In the genomic region with DNA sequence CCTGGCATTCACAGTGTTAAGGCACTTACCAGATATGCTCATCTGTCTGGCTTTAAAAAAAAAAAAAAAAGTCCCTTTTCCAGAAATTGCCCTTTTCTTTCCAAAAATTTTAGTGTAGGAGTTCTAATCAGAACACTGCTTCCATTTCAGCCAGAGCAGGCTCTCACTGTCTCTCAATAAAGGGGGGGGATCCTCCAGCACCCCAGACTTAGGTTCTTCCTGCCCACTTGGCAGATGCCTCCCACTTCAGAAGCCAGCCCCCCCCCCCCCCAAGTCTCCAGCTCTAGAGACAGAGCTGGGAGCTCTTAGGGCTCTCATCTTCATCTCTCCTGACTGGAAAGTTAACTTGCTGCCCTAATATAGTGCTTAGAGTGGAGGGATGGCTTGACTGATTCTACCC, we compare ENCODE assay signal across 20 mouse cellular contexts. TPM values are rescaled to one million over a fixed set of nuclear protein-coding genes. Genes with fewer than 3 reads are reported as not detected.
DNase-seq lines count a peak whose midpoint lies in the region; ATAC-seq and TF ChIP-seq lines count a peak whose summit lies in the region.
"Had no signal": no experiment of that assay in that cellular context is flagged by ENCODE, and none has a peak within 500 bp of the region (broad histone marks: within the 10 kb centered on the region; RNA-seq: fewer than 3 reads in every experiment).

No protein-coding gene starts in this region.

- H3K27me3 ChIP-seq in hindbrain, embryonic 16.5 days (replicated peaks; ENCODE audit: control insufficient read depth, insufficient read depth, low read length), result no peaks in the 10 kb centered on the region
- H3K27me3 ChIP-seq in kidney, adult 2 months (replicated peaks; ENCODE audit: control insufficient read depth, insufficient read depth, low read length), result no peaks in the 10 kb centered on the region

- intact Hi-C loops in left cerebral cortex, adult 2 months (cut with DNase I), result no loop called here

- no peaks in the 10 kb centered on the region for H3K9me3 ChIP-seq in hindbrain, embryonic 16.5 days (ENCODE audit: control insufficient read depth, low read length)
- H3K9me3 ChIP-seq: heart, embryonic 10.5 days; liver, embryonic 12.5 days had no signal

- no peak for TF ChIP-seq CTCF in left cerebral cortex, adult 2 months (IDR thresholded peaks at IDR 0.05)
- TF ChIP-seq CTCF in kidney, adult 2 months (conservative IDR thresholded peaks at IDR 0.05; ENCODE audit: insufficient read depth, insufficient read length, low read depth, low read length), result no peak

- H3K27ac ChIP-seq in left cerebral cortex, adult 2 months, result peak overlapping the region; percentile 58
- no peak overlapping the region for H3K27ac ChIP-seq in hindbrain, embryonic 16.5 days (ENCODE audit: low read depth, low read length)
- H3K27ac ChIP-seq in kidney, adult 2 months (ENCODE audit: insufficient read depth, low read depth, low read length), result no peak overlapping the region
- H3K27ac ChIP-seq: heart, embryonic 10.5 days; kidney, postnatal 0 days; liver, embryonic 12.5 days had no signal

- ATAC-seq in frontal cortex, adult (ENCODE audit: low TSS enrichment), result peak; percentile 69
- no peak for ATAC-seq in hindbrain, embryonic 16.5 days
- ATAC-seq: inflammation-experienced regulatory T-cells, adult 6 months; liver, embryonic 12.5 days had no signal

- H3K4me2 ChIP-seq in hindbrain, embryonic 16.5 days (ENCODE audit: low read length), result peak overlapping the region; percentile 37
- H3K4me2 ChIP-seq: liver, embryonic 12.5 days had no signal

- DNase-seq in frontal cortex, postnatal 14 days (ENCODE audit: low spot score in 2 of 2), result no peak
- no peak for DNase-seq in left cerebral cortex, adult 2 months (ENCODE audit: extremely low spot score in 1 of 2, low spot score in 2 of 2)
- DNase-seq in left cerebral cortex, adult 18-20 months (ENCODE audit: low spot score in 2 of 2), result no peak
- DNase-seq in NIH3T3 (ENCODE audit: low read depth), result peak; percentile 39
- no peak for DNase-seq in kidney, adult 2 months
- no peak for DNase-seq in cerebellum, adult 11-12 months
- DNase-seq: gastrocnemius, postnatal 14 days; lung, postnatal 10 days; thymus, postnatal 4 days had no signal

- no peak overlapping the region for H3K4me3 ChIP-seq in left cerebral cortex, adult 2 months
- no peak overlapping the region for H3K4me3 ChIP-seq in hindbrain, embryonic 16.5 days (ENCODE audit: low read length)
- H3K4me3 ChIP-seq in kidney, adult 2 months (ENCODE audit: insufficient read depth, low read depth, low read length), result no peak overlapping the region
- H3K4me3 ChIP-seq: heart, embryonic 10.5 days; liver, embryonic 12.5 days had no signal

- no peaks in the 10 kb centered on the region for H3K36me3 ChIP-seq in hindbrain, embryonic 16.5 days (ENCODE audit: control insufficient read depth, insufficient read depth, low read length)
- no peaks in the 10 kb centered on the region for H3K36me3 ChIP-seq in kidney, adult 2 months (ENCODE audit: control insufficient read depth, insufficient read depth, low read length)
- H3K36me3 ChIP-seq: heart, embryonic 10.5 days; liver, embryonic 12.5 days had no signal

- no peak for TF ChIP-seq POLR2A in kidney, adult 2 months (IDR thresholded peaks at IDR 0.05; ENCODE audit: low read depth, low read length)

- H3K9ac ChIP-seq in hindbrain, embryonic 16.5 days (ENCODE audit: low read depth, low read length), result no peak overlapping the region
- H3K9ac ChIP-seq: liver, embryonic 12.5 days had no signal

- 0 out of 2 replicates have a peak, but pooled peaks cover 2% of the 10 kb centered on the region for H3K4me1 ChIP-seq in hindbrain, embryonic 16.5 days (ENCODE audit: control insufficient read depth, insufficient read depth, low read depth, low read length)
- no peaks in the 10 kb centered on the region for H3K4me1 ChIP-seq in kidney, adult 2 months (ENCODE audit: control insufficient read depth, insufficient read depth, low read length)
- H3K4me1 ChIP-seq: liver, embryonic 12.5 days had no signal

RNA-seq across cellular contexts. Expression of gene Neu2, which starts 10.8 kb away (rescaled TPM):
- 1 to 10 TPM; 7.5 to 8.0 TPM for total RNA-seq in left cerebral cortex, adult 2 months (2021)
- total RNA-seq in left cerebral cortex, adult 18-20 months (2021), result 1 to 10 TPM; 6.3 to 7.1 TPM
- polyA plus RNA-seq in hindbrain, embryonic 16.5 days (2015; fragmentation: Nextera tagmentation; extraction: Ambion mirVana), result 0.54 and 0.65 TPM in 2 replicates
- 20.3 and 21.1 TPM in 2 replicates for polyA plus RNA-seq in kidney, adult 2 months (2012; rRNA removed)
- total RNA-seq: adrenal gland, adult 18-20 months; megakaryocyte-erythroid progenitor cell, adult 5-6 weeks had no signal
- polyA plus RNA-seq: C2C12; inflammation-experienced regulatory T-cells, adult 6 months; neural tube, embryonic 11.5 days had no signal

RNA-seq across cellular contexts. Expression of gene Snorc, which starts 50.4 kb away (rescaled TPM):
- under 1 TPM in 1 of 2 experiments, not detected in 1; 0.84 TPM for total RNA-seq in left cerebral cortex, adult 2 months (2021)
- total RNA-seq in left cerebral cortex, adult 18-20 months (2021), result under 1 TPM in 1 of 2 experiments, not detected in 1; 0.82 TPM
- 1.2 and 2.3 TPM in 2 replicates for polyA plus RNA-seq in hindbrain, embryonic 16.5 days (2015; fragmentation: Nextera tagmentation; extraction: Ambion mirVana)
- polyA plus RNA-seq in kidney, adult 2 months (2012; rRNA removed), result 0.34 TPM in 1 of 2 replicates, not detected in the other
- total RNA-seq: adrenal gland, adult 18-20 months; gastrocnemius, postnatal 14 days; megakaryocyte-erythroid progenitor cell, adult 5-6 weeks had no signal
- polyA plus RNA-seq: C2C12; heart, embryonic 10.5 days; inflammation-experienced regulatory T-cells, adult 6 months; kidney, postnatal 0 days; liver, embryonic 12.5 days; neural tube, embryonic 11.5 days; testis, adult 2 months had no signal

RNA-seq across cellular contexts. Expression of gene Ngef, which starts 53.2 kb away (rescaled TPM):
- total RNA-seq in left cerebral cortex, adult 2 months (2021), result 100 to 1,000 TPM; 347 to 364 TPM
- 100 to 1,000 TPM; 357 to 374 TPM for total RNA-seq in left cerebral cortex, adult 18-20 months (2021)
- 28.9 and 29.9 TPM in 2 replicates for polyA plus RNA-seq in hindbrain, embryonic 16.5 days (2015; fragmentation: Nextera tagmentation; extraction: Ambion mirVana)
- polyA plus RNA-seq in kidney, adult 2 months (2012; rRNA removed), result 38.1 and 39.3 TPM in 2 replicates
- total RNA-seq: megakaryocyte-erythroid progenitor cell, adult 5-6 weeks had no signal
- polyA plus RNA-seq: inflammation-experienced regulatory T-cells, adult 6 months had no signal
